Mouse (Mus musculus): ENCODE measurements around the gene Amigo2. TPM values are rescaled to one million over a fixed set of nuclear protein-coding genes. Genes with fewer than 3 reads are reported as not detected.

The Amigo2 gene
- polyA plus RNA-seq, 1 experiment from 2014 or later: 0.74 TPM

GRCm38 (mm10) chr15:97266236-97266845 lies 19.3 kb upstream of the Amigo2 start:
- no peak overlapping the region for H3K4me2 ChIP-seq
- H3K27me3 ChIP-seq: no peaks in the 10 kb centered on the region
- no peaks in the 10 kb centered on the region for H3K36me3 ChIP-seq
- no peak overlapping the region for H3K4me3 ChIP-seq (replicated peaks)
- H3K9me3 ChIP-seq (replicated peaks): no peaks in the 10 kb centered on the region
- no peak overlapping the region for H3K27ac ChIP-seq
- DNase-seq (no peak), ATAC-seq (ENCODE audit: low read depth) (no peak)
- WGBS (ENCODE audit: insufficient replicate concordance): 65% methylated on average over 14 of the region's 14 CpGs
- H3K9ac ChIP-seq: no peak overlapping the region
- H3K4me1 ChIP-seq (replicated peaks): no peaks in the 10 kb centered on the region

GRCm38 (mm10) chr15:97262251-97262650 lies 15.2 kb upstream of the Amigo2 start:
- ATAC-seq (ENCODE audit: low read depth): no peak
- Histone ChIP-seq H3K9me3 (replicated peaks) (no peaks in the 10 kb centered on the region), H3K9ac (no peak overlapping the region), H3K4me2 (no peak overlapping the region), H3K4me3 (replicated peaks) (no peak overlapping the region), H3K4me1 (replicated peaks) (no peaks in the 10 kb centered on the region), H3K27me3 (no peaks in the 10 kb centered on the region), H3K36me3 (no peaks in the 10 kb centered on the region), H3K27ac (no peak overlapping the region)
- 71% methylated on average over 9 of the region's 9 CpGs for WGBS (ENCODE audit: insufficient replicate concordance)
- no peak for DNase-seq

GRCm38 (mm10) chr15:97259968-97260597 lies 13.0 kb upstream of the Amigo2 start:
- no peak overlapping the region for H3K4me2 ChIP-seq
- H3K27ac ChIP-seq: no peak overlapping the region
- no peaks in the 10 kb centered on the region for H3K4me1 ChIP-seq (replicated peaks)
- 48% methylated on average over 11 of the region's 11 CpGs for WGBS (ENCODE audit: insufficient replicate concordance)
- no peaks in the 10 kb centered on the region for H3K9me3 ChIP-seq (replicated peaks)
- no peak overlapping the region for H3K4me3 ChIP-seq (replicated peaks)
- H3K27me3 ChIP-seq: no peaks in the 10 kb centered on the region
- DNase-seq: no peak
- no peak for ATAC-seq (ENCODE audit: low read depth)
- no peak overlapping the region for H3K9ac ChIP-seq
- H3K36me3 ChIP-seq: no peaks in the 10 kb centered on the region

- Histone ChIP-seq H3K36me3 (no peaks in the 10 kb centered on the region), H3K4me3 (replicated peaks) (no peak overlapping the region), H3K9ac (no peak overlapping the region), H3K4me1 (replicated peaks) (no peaks in the 10 kb centered on the region), H3K9me3 (replicated peaks) (no peaks in the 10 kb centered on the region), H3K27me3 (no peaks in the 10 kb centered on the region), H3K27ac (no peak overlapping the region), H3K4me2 (no peak overlapping the region)
- DNase-seq (no peak), ATAC-seq (ENCODE audit: low read depth) (no peak)
- WGBS (ENCODE audit: insufficient replicate concordance): 80% methylated on average over 8 of the region's 8 CpGs
These were observed 12.2 kb upstream of the Amigo2 start for GRCm38 (mm10) chr15:97259300-97259699.

GRCm38 (mm10) chr15:97258483-97259230 lies 11.6 kb upstream of the Amigo2 start:
- DNase-seq (no peak), ATAC-seq (ENCODE audit: low read depth) (no peak)
- no peak overlapping the region for H3K9ac ChIP-seq
- H3K4me3 ChIP-seq (replicated peaks): no peak overlapping the region
- H3K36me3 ChIP-seq: no peaks in the 10 kb centered on the region
- no peaks in the 10 kb centered on the region for H3K4me1 ChIP-seq (replicated peaks)
- no peaks in the 10 kb centered on the region for H3K9me3 ChIP-seq (replicated peaks)
- H3K4me2 ChIP-seq: no peak overlapping the region
- H3K27me3 ChIP-seq: no peaks in the 10 kb centered on the region
- 72% methylated on average over 17 of the region's 17 CpGs for WGBS (ENCODE audit: insufficient replicate concordance)
- H3K27ac ChIP-seq: no peak overlapping the region

GRCm38 (mm10) chr15:97257206-97257775 lies 10.2 kb upstream of the Amigo2 start:
- WGBS (ENCODE audit: insufficient replicate concordance): 65% methylated on average over 8 of the region's 8 CpGs

GRCm38 (mm10) chr15:97256411-97256810 lies 9.3 kb upstream of the Amigo2 start:
- H3K4me2 ChIP-seq: no peak overlapping the region

More at GRCm38 (mm10) chr15:97257206-97257775, 10.2 kb upstream of the Amigo2 start:
- Histone ChIP-seq H3K9me3 (replicated peaks) (no peaks in the 10 kb centered on the region), H3K9ac (no peak overlapping the region), H3K4me3 (replicated peaks) (no peak overlapping the region), H3K4me2 (no peak overlapping the region), H3K27ac (no peak overlapping the region), H3K4me1 (replicated peaks) (no peaks in the 10 kb centered on the region), H3K27me3 (no peaks in the 10 kb centered on the region), H3K36me3 (no peaks in the 10 kb centered on the region)
- DNase-seq: no peak
- ATAC-seq (ENCODE audit: low read depth): no peak

GRCm38 (mm10) chr15:97255800-97256199 lies 8.7 kb upstream of the Amigo2 start:
- Histone ChIP-seq H3K27me3 (no peaks in the 10 kb centered on the region), H3K27ac (no peak overlapping the region), H3K4me3 (replicated peaks) (no peak overlapping the region), H3K4me1 (replicated peaks) (no peaks in the 10 kb centered on the region), H3K9me3 (replicated peaks) (no peaks in the 10 kb centered on the region), H3K36me3 (no peaks in the 10 kb centered on the region), H3K4me2 (no peak overlapping the region), H3K9ac (no peak overlapping the region)
- DNase-seq: no peak
- ATAC-seq (ENCODE audit: low read depth): no peak
- 75% methylated on average over 3 of the region's 3 CpGs for WGBS (ENCODE audit: insufficient replicate concordance)

More at GRCm38 (mm10) chr15:97256411-97256810, 9.3 kb upstream of the Amigo2 start:
- H3K4me1 ChIP-seq (replicated peaks): no peaks in the 10 kb centered on the region
- no peaks in the 10 kb centered on the region for H3K9me3 ChIP-seq (replicated peaks)
- no peaks in the 10 kb centered on the region for H3K27me3 ChIP-seq
- no peak for DNase-seq
- H3K27ac ChIP-seq: no peak overlapping the region
- no peaks in the 10 kb centered on the region for H3K36me3 ChIP-seq
- ATAC-seq (ENCODE audit: low read depth): no peak
- no peak overlapping the region for H3K4me3 ChIP-seq (replicated peaks)
- H3K9ac ChIP-seq: no peak overlapping the region
- WGBS (ENCODE audit: insufficient replicate concordance): 78% methylated on average over 11 of the region's 11 CpGs

GRCm38 (mm10) chr15:97254375-97254774 lies 7.3 kb upstream of the Amigo2 start:
- H3K4me1 ChIP-seq (replicated peaks): no peaks in the 10 kb centered on the region
- ATAC-seq (ENCODE audit: low read depth) (no peak), DNase-seq (no peak)
- no peak overlapping the region for H3K9ac ChIP-seq
- H3K36me3 ChIP-seq: no peaks in the 10 kb centered on the region
- H3K4me3 ChIP-seq (replicated peaks): no peak overlapping the region
- H3K9me3 ChIP-seq (replicated peaks): no peaks in the 10 kb centered on the region
- WGBS (ENCODE audit: insufficient replicate concordance): 72% methylated on average over 4 of the region's 4 CpGs
- no peak overlapping the region for H3K27ac ChIP-seq
- H3K4me2 ChIP-seq: no peak overlapping the region
- peaks cover 11% of the 10 kb centered on the region; the same call in 1 of the 2 replicates for H3K27me3 ChIP-seq

GRCm38 (mm10) chr15:97252493-97253034 lies 5.5 kb upstream of the Amigo2 start:
- H3K36me3 ChIP-seq: no peaks in the 10 kb centered on the region
- peaks cover 7% of the 10 kb centered on the region; the same call in 1 of the 2 replicates for H3K4me1 ChIP-seq (replicated peaks)
- 62% methylated on average over 8 of the region's 8 CpGs for WGBS (ENCODE audit: insufficient replicate concordance)
- no peaks in the 10 kb centered on the region for H3K9me3 ChIP-seq (replicated peaks)
- no peak overlapping the region for H3K4me2 ChIP-seq
- H3K27ac ChIP-seq: no peak overlapping the region
- DNase-seq (no peak), ATAC-seq (ENCODE audit: low read depth) (no peak)
- no peak overlapping the region for H3K4me3 ChIP-seq (replicated peaks)
- H3K9ac ChIP-seq: no peak overlapping the region
- peaks cover 24% of the 10 kb centered on the region for H3K27me3 ChIP-seq

- no peak for ATAC-seq (ENCODE audit: low read depth)
These were observed 2.2 kb upstream of the Amigo2 start for GRCm38 (mm10) chr15:97249322-97249721.

More at GRCm38 (mm10) chr15:97249322-97249721, 2.2 kb upstream of the Amigo2 start:
- H3K9me3 ChIP-seq (replicated peaks): no peaks in the 10 kb centered on the region
- H3K27me3 ChIP-seq: peaks cover 55% of the 10 kb centered on the region
- DNase-seq: no peak
- no peak overlapping the region for H3K27ac ChIP-seq
- no peak overlapping the region for H3K9ac ChIP-seq
- H3K4me1 ChIP-seq (replicated peaks): peaks cover 25% of the 10 kb centered on the region; the same call in 1 of the 2 replicates
- H3K4me3 ChIP-seq (replicated peaks): no peak overlapping the region
- H3K4me2 ChIP-seq: no peak overlapping the region
- H3K36me3 ChIP-seq: no peaks in the 10 kb centered on the region
- 75% methylated on average over 10 of the region's 10 CpGs for WGBS (ENCODE audit: insufficient replicate concordance)

Measured in liver, embryonic 13.5 days (tissue).